Comparison of ENCODE assay signal across 8 mouse cellular contexts in genomic region chr12:69446468-69447321, GRCm38 (mm10).
DNase-seq lines count a peak whose midpoint lies in the region; ATAC-seq and TF ChIP-seq lines count a peak whose summit lies in the region.

No protein-coding gene starts in this region.

- in situ Hi-C loops in CH12.LX (cut with MboI; ENCODE audit: low pct_ligation_motif_present, low pct_unique_long_range_greater_than_20kb, low sequenced_read_pairs) = no loop called here

- TF ChIP-seq RAD21 in CH12.LX (IDR thresholded peaks at IDR 0.05; ENCODE audit: low read depth, low read length) = no peak; the same call in 1 of the 2 replicates

- H3K27me3 ChIP-seq in CH12.LX (replicated peaks) = no peaks in the 10 kb centered on the region
- no peaks in the 10 kb centered on the region for H3K27me3 ChIP-seq in forebrain, embryonic 15.5 days
- H3K27me3 ChIP-seq in limb, embryonic 11.5 days (ENCODE audit: control insufficient read depth, insufficient read depth, low read length) = no peaks in the 10 kb centered on the region
- no peaks in the 10 kb centered on the region for H3K27me3 ChIP-seq in midbrain, embryonic 11.5 days (ENCODE audit: control insufficient read depth, insufficient read depth, low read length)

- no peak for TF ChIP-seq CTCF in CH12.LX (conservative IDR thresholded peaks at IDR 0.05 in 1 of 2, IDR thresholded peaks at IDR 0.05 in 1 of 2; ENCODE audit: low read depth in 2 of 2, low read length in 2 of 2)

- no peak overlapping the region for H3K4me3 ChIP-seq in CH12.LX (replicated peaks in 1 of 3; ENCODE audit: low read depth in 2 of 3, low read length in 2 of 3, poor library complexity in 1 of 3)
- H3K4me3 ChIP-seq in forebrain, embryonic 15.5 days = peak overlapping the region; percentile 27
- no peak overlapping the region for H3K4me3 ChIP-seq in limb, embryonic 11.5 days (ENCODE audit: low read depth, low read length)
- 0 out of 2 replicates have a peak overlapping the region, but pooled peaks have one; percentile 4 for H3K4me3 ChIP-seq in midbrain, embryonic 11.5 days (ENCODE audit: low read depth, low read length)

- H3K27ac ChIP-seq in CH12.LX (ENCODE audit: insufficient read depth, low read depth) = peak overlapping the region; percentile 98
- H3K27ac ChIP-seq in forebrain, embryonic 15.5 days (replicated peaks) = peak overlapping the region; percentile 83
- peak overlapping the region; percentile 54; the same call in 1 of the 2 replicates for H3K27ac ChIP-seq in limb, embryonic 11.5 days (replicated peaks; ENCODE audit: low read depth, low read length)
- H3K27ac ChIP-seq in midbrain, embryonic 11.5 days (ENCODE audit: low read depth, low read length) = peak overlapping the region; percentile 28

- WGBS in forebrain, embryonic 15.5 days = 27% methylated on average over 17 of the region's 17 CpGs
- WGBS in limb, embryonic 11.5 days = 34% methylated on average over 17 of the region's 17 CpGs
- WGBS in midbrain, embryonic 11.5 days = 33% methylated on average over 17 of the region's 17 CpGs

- TF ChIP-seq EP300 in CH12.LX (IDR thresholded peaks at IDR 0.05; ENCODE audit: low read length) = no peak

- H3K4me2 ChIP-seq in CH12.LX (ENCODE audit: insufficient read depth, low read depth, poor library complexity, severe bottlenecking) = peak overlapping the region; percentile 86; the same call in 1 of the 2 replicates
- peak overlapping the region; percentile 45 for H3K4me2 ChIP-seq in forebrain, embryonic 15.5 days (replicated peaks)
- H3K4me2 ChIP-seq in limb, embryonic 11.5 days (ENCODE audit: low read depth, severe bottlenecking) = peak overlapping the region; percentile 36; the same call in 1 of the 2 replicates
- peak overlapping the region; percentile 34 for H3K4me2 ChIP-seq in midbrain, embryonic 11.5 days

- dilution Hi-C loops in CH12.LX (cut with MboI; ENCODE audit: extremely low pct_ligation_motif_present, extremely low pct_unique_long_range_greater_than_20kb, low sequenced_read_pairs) = no loop called here

- H3K36me3 ChIP-seq in CH12.LX (replicated peaks in 1 of 2; ENCODE audit: control insufficient read depth in 1 of 2, insufficient read depth in 1 of 2, low read length in 1 of 2) = no peaks in the 10 kb centered on the region
- H3K36me3 ChIP-seq in forebrain, embryonic 15.5 days = no peaks in the 10 kb centered on the region
- no peaks in the 10 kb centered on the region for H3K36me3 ChIP-seq in limb, embryonic 11.5 days (ENCODE audit: control insufficient read depth, insufficient read depth, low read length)
- no peaks in the 10 kb centered on the region for H3K36me3 ChIP-seq in midbrain, embryonic 11.5 days (ENCODE audit: control insufficient read depth, insufficient read depth, low read length)

- TF ChIP-seq POLR2A in CH12.LX (IDR thresholded peaks at IDR 0.05; ENCODE audit: low read depth, low read length) = no peak

- peaks cover 11 to 31% of the 10 kb centered on the region in 2 experiments for H3K4me1 ChIP-seq in CH12.LX (ENCODE audit: control insufficient read depth in 1 of 2, insufficient read depth in 2 of 2)
- H3K4me1 ChIP-seq in forebrain, embryonic 15.5 days = peaks cover 22% of the 10 kb centered on the region
- peaks cover 11% of the 10 kb centered on the region for H3K4me1 ChIP-seq in limb, embryonic 11.5 days (ENCODE audit: control insufficient read depth, insufficient read depth, low read length)
- peaks cover 14% of the 10 kb centered on the region for H3K4me1 ChIP-seq in midbrain, embryonic 11.5 days (ENCODE audit: control insufficient read depth, insufficient read depth, low read length)

- peaks cover 4% of the 10 kb centered on the region for H3K9me3 ChIP-seq in CH12.LX (replicated peaks; ENCODE audit: low read length)
- H3K9me3 ChIP-seq in forebrain, embryonic 15.5 days = no peaks in the 10 kb centered on the region
- H3K9me3 ChIP-seq in limb, embryonic 11.5 days (ENCODE audit: control insufficient read depth, low read length) = no peaks in the 10 kb centered on the region; the same call in 1 of the 2 replicates
- H3K9me3 ChIP-seq in midbrain, embryonic 11.5 days (ENCODE audit: control insufficient read depth, low read length) = no peaks in the 10 kb centered on the region

- ATAC-seq in forebrain, embryonic 15.5 days (replicated peaks) = peak; percentile 94
- peak; percentile 25 to 54; a peak in 2 of 4 replicates for ATAC-seq in hematopoietic stem cell, adult 5-6 weeks (replicated peaks in 1 of 2; ENCODE audit: insufficient read depth in 1 of 2, low FRiP score in 2 of 2, low TSS enrichment in 1 of 2, low read depth in 1 of 2, poor library complexity in 2 of 2, severe bottlenecking in 2 of 2)
- peak; percentile 87 for ATAC-seq in limb, embryonic 11.5 days (ENCODE audit: insufficient number of reproducible peaks, low FRiP score, low TSS enrichment, low read depth)
- peak; percentile 90 for ATAC-seq in midbrain, embryonic 11.5 days (ENCODE audit: low FRiP score)

- peak overlapping the region; percentile 86; the same call in 1 of the 2 replicates for H3K9ac ChIP-seq in CH12.LX (ENCODE audit: insufficient read depth, low read depth)
- peak overlapping the region; percentile 27; the same call in 1 of the 2 replicates for H3K9ac ChIP-seq in forebrain, embryonic 15.5 days (replicated peaks)
- H3K9ac ChIP-seq in limb, embryonic 11.5 days (ENCODE audit: low read length) = 0 out of 2 replicates have a peak overlapping the region, but pooled peaks have one; percentile 47
- peak overlapping the region; percentile 1 for H3K9ac ChIP-seq in midbrain, embryonic 11.5 days (ENCODE audit: low read length)

- no peak for DNase-seq in CH12.LX (ENCODE audit: extremely low read depth)
- DNase-seq in adrenal gland, postnatal 10 days = peak; percentile 77
- DNase-seq in limb, embryonic 11.5 days (ENCODE audit: low spot score) = peak; percentile 65
- DNase-seq in midbrain, embryonic 11.5 days (ENCODE audit: low spot score, missing footprints) = peak; percentile 93
- peak; percentile 24 to 47 for DNase-seq in spleen, postnatal 14 days (ENCODE audit: low spot score in 2 of 2)
- DNase-seq in layer of hippocampus, adult 11-12 months (ENCODE audit: low spot score) = no peak

- no peaks in the 10 kb centered on the region for H3K79me2 ChIP-seq in CH12.LX (replicated peaks; ENCODE audit: control insufficient read depth, extremely low read depth, insufficient read depth, poor library complexity, severe bottlenecking)

TF ChIP-seq in CH12.LX, 34 proteins besides CTCF, POLR2A, EP300 and RAD21:
- TF ChIP-seq MEF2A (IDR thresholded peaks at IDR 0.05; ENCODE audit: borderline replicate concordance, low read depth, low read length) = no peak
- no peak for TF ChIP-seq TBP (conservative IDR thresholded peaks at IDR 0.05; ENCODE audit: low read depth, low read length)
- TF ChIP-seq CHD1 (IDR thresholded peaks at IDR 0.05; ENCODE audit: low read depth, low read length) = no peak
- TF ChIP-seq ZC3H11A (IDR thresholded peaks at IDR 0.05; ENCODE audit: low read depth, low read length) = no peak
- TF ChIP-seq MXI1 (IDR thresholded peaks at IDR 0.05; ENCODE audit: low read depth, low read length) = peak; percentile 45; the same call in 1 of the 2 replicates
- TF ChIP-seq MAZ (IDR thresholded peaks at IDR 0.05; ENCODE audit: low read depth, low read length) = no peak
- TF ChIP-seq TCF12 (IDR thresholded peaks at IDR 0.05; ENCODE audit: low read depth, low read length) = 0 out of 2 replicates have a peak, but pooled peaks have one; percentile 10
- TF ChIP-seq NELFE (IDR thresholded peaks at IDR 0.05; ENCODE audit: low read depth, low read length) = peak; percentile 7; the same call in 1 of the 2 replicates
- peak; percentile 38; the same call in 1 of the 2 replicates for TF ChIP-seq RCOR1 (conservative IDR thresholded peaks at IDR 0.05; ENCODE audit: low read depth, low read length)
- TF ChIP-seq UBTF (IDR thresholded peaks at IDR 0.05; ENCODE audit: low read depth, low read length) = no peak

Comparison
In these comparisons a context has a peak if more than half of its experiments do, and no peak if none do; other contexts are left out.
1. DNase-seq: peak in adrenal gland, postnatal 10 days (single experiment), limb, embryonic 11.5 days (single experiment), midbrain, embryonic 11.5 days (single experiment) and spleen, postnatal 14 days (2 of 2); none in CH12.LX (single experiment) and layer of hippocampus, adult 11-12 months (single experiment).
2. H3K27ac ChIP-seq: peak in every context shown above with its lines; median percentile 98 in CH12.LX; 83 in forebrain, embryonic 15.5 days; 54 in limb, embryonic 11.5 days; 28 in midbrain, embryonic 11.5 days.
3. H3K4me2 ChIP-seq: peak in every context shown above with its lines; median percentile 86 in CH12.LX; 45 in forebrain, embryonic 15.5 days; 36 in limb, embryonic 11.5 days; 34 in midbrain, embryonic 11.5 days.
4. H3K4me3 ChIP-seq: peak in forebrain, embryonic 15.5 days (single experiment) and midbrain, embryonic 11.5 days (single experiment); none in CH12.LX (0 of 3) and limb, embryonic 11.5 days (single experiment).
5. H3K9ac ChIP-seq: peak in every context shown above with its lines; median percentile 86 in CH12.LX; 47 in limb, embryonic 11.5 days; 27 in forebrain, embryonic 15.5 days; 1 in midbrain, embryonic 11.5 days.
6. ATAC-seq: peak in every context shown above with its lines; median percentile 94 in forebrain, embryonic 15.5 days; 90 in midbrain, embryonic 11.5 days; 87 in limb, embryonic 11.5 days; 40 in hematopoietic stem cell, adult 5-6 weeks.